Mouse (Mus musculus): ENCODE data around the gene Prrg3.

GRCm38 (mm10) chrX:71968216-71968615, 5.8 kb downstream of the Prrg3 start:
- TF ChIP-seq CTCF (IDR thresholded peaks at IDR 0.05; ENCODE audit: low read depth) = no peak
- no peak for TF ChIP-seq EP300 (IDR thresholded peaks at IDR 0.05; ENCODE audit: low read depth)
